Mouse (Mus musculus) intestine, embryonic 16.5 days (tissue): ENCODE data around the gene Itpr1. TPM values are rescaled to one million over a fixed set of nuclear protein-coding genes. Genes with fewer than 3 reads are reported as not detected.
A peak's percentile ranks its signal among the peaks of the same experiment; 100 is the strongest.

Source experiments
- ATAC-seq: fragments of 200-750 bp; cut with Nextera tagmentation; 2 replicates; pipeline ENCODE4 v1.8.0; 2017; ENCODE audit warnings: moderate TSS enrichment, moderate library complexity
- H3K27ac ChIP-seq: fragments of 300-500 bp; sonication (generic); 2 replicates; pipeline ENCODE4 v1.5.1; 2014; ENCODE audit warnings: mild to moderate bottlenecking, low read length
- H3K27me3 ChIP-seq: fragments of 300-500 bp; sonication (generic); replicated peaks from 2 replicates; pipeline ENCODE4 v1.6.1; 2014; ENCODE audit warnings: low read length, control low read depth, mixed read lengths; ENCODE audit not compliant: control insufficient read depth, insufficient read depth
- H3K36me3 ChIP-seq: fragments of 300-500 bp; sonication (generic); 2 replicates; pipeline ENCODE4 v1.6.1; 2014; ENCODE audit warnings: low read length, control low read depth; ENCODE audit not compliant: control insufficient read depth, insufficient read depth
- H3K4me1 ChIP-seq: fragments of 300-500 bp; sonication (generic); 2 replicates; pipeline ENCODE4 v1.6.1; 2014; ENCODE audit warnings: low read length, control low read depth, mixed read lengths; ENCODE audit not compliant: control insufficient read depth, insufficient read depth
- H3K4me2 ChIP-seq: fragments of 300-500 bp; sonication (generic); 2 replicates; pipeline ENCODE4 v1.6.1; 2014; ENCODE audit warnings: low read depth, low read length, control low read depth
- H3K4me3 ChIP-seq: fragments of 300-500 bp; sonication (generic); 2 replicates; pipeline ENCODE4 v1.5.1; 2014; ENCODE audit warnings: mild to moderate bottlenecking, low read length
- H3K9ac ChIP-seq: fragments of 300-500 bp; sonication (generic); 2 replicates; pipeline ENCODE4 v1.6.1; 2014; ENCODE audit warnings: low read depth, low read length
- H3K9me3 ChIP-seq: fragments of 300-500 bp; sonication (generic); 2 replicates; pipeline ENCODE4 v1.6.1; 2016; ENCODE audit warnings: low read length, control low read depth; ENCODE audit not compliant: control insufficient read depth
- WGBS: fragments of 180-500 bp; shearing (Covaris S2); extraction: QIAGEN DNeasy Blood & Tissue Kit; methylation state at CpG from one replicate; pipeline ENCODE4 v1.1.7; 2014; 5-methylcytosine and 5-hydroxymethylcytosine counted together
- polyA plus RNA-seq: library from polyadenylated mRNA; unstranded; fragments of >200 nt; fragmentation: Nextera tagmentation; extraction: Ambion mirVana; gene quantifications from 2 replicates; pipeline ENCODE4 v1.2.1, GENCODE M21; 2015

The Itpr1 gene
- polyA plus RNA-seq, 1 experiment from 2014 or later: 5.9 TPM

DNA sequence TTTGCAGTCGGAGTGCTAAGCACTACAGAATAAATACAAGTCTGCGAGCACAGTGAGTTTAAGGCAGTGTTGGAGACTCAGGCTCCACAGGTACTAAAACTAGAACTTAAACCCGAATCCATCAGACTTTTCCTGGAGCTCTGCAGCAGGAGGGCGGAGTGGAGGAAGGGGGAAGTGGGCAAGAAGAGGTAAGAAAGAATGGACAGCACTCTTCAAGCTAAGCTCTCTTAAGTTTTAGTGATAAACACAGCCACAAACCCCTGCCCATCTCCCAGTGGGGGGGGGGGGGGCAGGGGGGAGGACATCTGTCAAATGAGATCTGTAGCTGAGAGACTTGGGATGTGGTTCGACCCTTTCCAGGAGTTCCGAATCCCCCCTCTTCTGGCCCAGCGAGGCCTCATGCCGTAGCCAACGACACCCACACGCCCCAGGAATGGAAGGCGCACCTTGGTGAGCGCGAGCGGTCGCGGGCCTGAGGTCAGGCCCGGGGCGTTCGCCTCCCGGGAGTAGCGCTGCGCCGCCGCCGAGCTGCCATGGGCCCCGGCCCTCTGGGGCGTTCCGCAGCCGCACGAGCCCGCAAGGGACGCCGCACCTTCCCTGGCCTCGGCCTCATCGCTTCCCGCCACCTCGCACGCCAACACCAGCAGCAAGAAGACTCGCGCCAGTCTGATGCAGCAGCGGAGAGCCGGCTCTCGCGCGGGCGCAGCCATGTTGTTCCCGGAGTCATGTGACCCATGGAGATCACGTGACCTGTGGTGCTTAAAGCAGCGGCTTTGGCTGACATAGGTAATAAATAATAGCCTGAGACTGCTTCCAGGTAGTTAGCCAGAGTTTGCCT, 27.8 kb upstream of the Itpr1 start, which contains the start of gene Sumf1:
Gene Sumf1, minus strand, starts transcription at position 736 of the 838 bp plus-strand sequence.
- peak; percentile 96 for ATAC-seq
- Histone ChIP-seq H3K36me3 (no peaks in the 10 kb centered on the region), H3K27ac (no peak within 1 kb of the TSS)

GRCm38 (mm10) chr6:108185685-108186009, 27.2 kb upstream of the Itpr1 start:
- peaks cover 3% of the 10 kb centered on the region; the same call in 1 of the 2 replicates for H3K4me1 ChIP-seq
- no peaks in the 10 kb centered on the region for H3K9me3 ChIP-seq
- H3K36me3 ChIP-seq: no peaks in the 10 kb centered on the region
- no peak overlapping the region for H3K27ac ChIP-seq
- WGBS: 11% methylated on average over 4 of the region's 4 CpGs
- H3K4me2 ChIP-seq: peak overlapping the region; percentile 90
- peak overlapping the region; percentile 78 for H3K9ac ChIP-seq
- no peak for ATAC-seq
- peak overlapping the region; percentile 80 for H3K4me3 ChIP-seq
- no peaks in the 10 kb centered on the region for H3K27me3 ChIP-seq

More for the DNA sequence above, 27.8 kb upstream of the Itpr1 start, which contains the start of gene Sumf1:
- no peaks in the 10 kb centered on the region for H3K27me3 ChIP-seq
- peaks cover 3% of the 10 kb centered on the region; the same call in 1 of the 2 replicates for H3K4me1 ChIP-seq
- WGBS: 4% methylated on average over 49 of the region's 49 CpGs
- H3K4me3 ChIP-seq: peak within 1 kb of the TSS; percentile 80
- H3K9me3 ChIP-seq: no peaks in the 10 kb centered on the region
- H3K4me2 ChIP-seq: peak within 1 kb of the TSS; percentile 90
- peak within 1 kb of the TSS; percentile 78 for H3K9ac ChIP-seq

DNA sequence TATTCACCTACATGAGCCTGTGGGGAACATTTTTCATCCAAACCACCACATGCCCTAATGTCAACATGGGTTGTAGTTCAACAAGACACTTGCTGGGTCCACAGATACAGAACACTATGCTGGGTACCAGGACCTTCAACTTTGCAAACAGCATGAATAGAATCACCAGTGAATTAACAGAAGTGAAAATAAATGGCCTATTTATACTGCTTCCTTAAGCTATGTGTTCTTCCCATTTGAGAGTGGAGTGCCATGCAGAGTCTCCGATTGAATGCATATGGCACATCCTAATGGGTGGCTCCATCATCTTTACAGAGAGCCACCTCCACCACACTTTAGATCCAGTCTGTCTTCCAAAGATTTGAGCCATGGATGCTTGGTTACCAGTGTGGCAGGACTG, 22.2 kb upstream of the Itpr1 start:
- WGBS: 95% methylated on average over 1 of the region's 1 CpGs
- Histone ChIP-seq H3K9ac (no peak overlapping the region), H3K4me2 (no peak overlapping the region), H3K36me3 (no peaks in the 10 kb centered on the region), H3K4me3 (no peak overlapping the region), H3K27ac (no peak overlapping the region), H3K9me3 (no peaks in the 10 kb centered on the region), H3K27me3 (no peaks in the 10 kb centered on the region), H3K4me1 (no peaks in the 10 kb centered on the region)
- no peak for ATAC-seq

GRCm38 (mm10) chr6:108192632-108193031, 20.3 kb upstream of the Itpr1 start:
- no peak overlapping the region for H3K9ac ChIP-seq
- H3K9me3 ChIP-seq: no peaks in the 10 kb centered on the region
- no peak for ATAC-seq
- no peak overlapping the region for H3K27ac ChIP-seq
- WGBS: 70% methylated on average over 4 of the region's 4 CpGs
- H3K36me3 ChIP-seq: no peaks in the 10 kb centered on the region
- H3K27me3 ChIP-seq: no peaks in the 10 kb centered on the region
- no peaks in the 10 kb centered on the region for H3K4me1 ChIP-seq
- H3K4me2 ChIP-seq: no peak overlapping the region
- no peak overlapping the region for H3K4me3 ChIP-seq

DNA sequence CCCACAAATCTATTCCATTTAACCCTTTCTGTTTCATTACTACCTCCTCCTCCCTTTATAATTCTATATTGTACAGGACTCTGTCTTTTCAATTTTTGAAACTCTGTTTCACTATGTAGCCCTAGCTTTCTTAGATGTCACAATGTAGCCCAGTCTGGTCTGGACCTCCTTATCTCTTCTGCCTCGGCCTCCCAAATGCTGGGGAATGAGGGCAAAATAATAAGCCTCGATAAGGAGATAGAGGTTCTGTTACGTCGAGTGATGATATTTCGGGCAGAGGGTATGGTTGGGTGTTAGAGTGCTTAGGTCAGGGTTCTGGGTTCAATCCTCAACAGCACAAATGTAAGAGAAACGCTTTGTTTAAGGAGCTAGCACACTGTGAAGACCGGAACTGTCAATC, 16.2 kb upstream of the Itpr1 start:
- H3K27ac ChIP-seq: no peak overlapping the region
- H3K9ac ChIP-seq: no peak overlapping the region
- no peaks in the 10 kb centered on the region for H3K27me3 ChIP-seq
- H3K36me3 ChIP-seq: no peaks in the 10 kb centered on the region
- H3K4me2 ChIP-seq: no peak overlapping the region
- no peak for ATAC-seq
- no peaks in the 10 kb centered on the region for H3K9me3 ChIP-seq
- WGBS: 76% methylated on average over 7 of the region's 7 CpGs
- no peak overlapping the region for H3K4me3 ChIP-seq
- no peaks in the 10 kb centered on the region for H3K4me1 ChIP-seq

DNA sequence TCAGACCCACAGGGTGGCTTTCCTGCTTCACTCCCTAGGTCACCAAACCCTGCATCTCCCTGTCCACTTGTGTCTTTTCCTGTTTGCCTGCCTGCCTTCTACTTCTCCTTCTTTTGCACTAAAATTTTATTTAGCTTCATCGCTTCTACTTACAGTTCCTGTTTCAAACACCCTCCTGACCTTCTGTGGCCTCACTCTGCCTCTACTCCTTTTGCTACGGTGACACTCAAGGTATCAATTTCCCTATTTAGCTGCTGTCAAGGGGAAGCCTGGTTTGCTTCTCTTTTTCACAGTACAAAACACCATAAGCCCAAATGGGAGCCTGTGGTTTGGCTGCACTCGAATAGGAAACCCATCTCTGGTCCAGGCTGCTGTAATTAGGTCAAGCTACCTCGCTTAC, 15.8 kb upstream of the Itpr1 start:
- H3K4me3 ChIP-seq: no peak overlapping the region
- no peak for ATAC-seq
- H3K4me2 ChIP-seq: no peak overlapping the region
- WGBS: 51% methylated on average over 4 of the region's 4 CpGs
- no peaks in the 10 kb centered on the region for H3K4me1 ChIP-seq
- H3K36me3 ChIP-seq: no peaks in the 10 kb centered on the region
- H3K27me3 ChIP-seq: no peaks in the 10 kb centered on the region
- no peak overlapping the region for H3K9ac ChIP-seq
- no peaks in the 10 kb centered on the region for H3K9me3 ChIP-seq
- H3K27ac ChIP-seq: no peak overlapping the region

- 89% methylated on average over 7 of the region's 7 CpGs for WGBS
- Histone ChIP-seq H3K27ac (no peak overlapping the region), H3K27me3 (no peaks in the 10 kb centered on the region), H3K4me3 (no peak overlapping the region), H3K4me1 (no peaks in the 10 kb centered on the region), H3K4me2 (no peak overlapping the region), H3K36me3 (no peaks in the 10 kb centered on the region), H3K9me3 (no peaks in the 10 kb centered on the region), H3K9ac (no peak overlapping the region)
- no peak for ATAC-seq
Measured at GRCm38 (mm10) chr6:108198286-108198685, 14.6 kb upstream of the Itpr1 start.

DNA sequence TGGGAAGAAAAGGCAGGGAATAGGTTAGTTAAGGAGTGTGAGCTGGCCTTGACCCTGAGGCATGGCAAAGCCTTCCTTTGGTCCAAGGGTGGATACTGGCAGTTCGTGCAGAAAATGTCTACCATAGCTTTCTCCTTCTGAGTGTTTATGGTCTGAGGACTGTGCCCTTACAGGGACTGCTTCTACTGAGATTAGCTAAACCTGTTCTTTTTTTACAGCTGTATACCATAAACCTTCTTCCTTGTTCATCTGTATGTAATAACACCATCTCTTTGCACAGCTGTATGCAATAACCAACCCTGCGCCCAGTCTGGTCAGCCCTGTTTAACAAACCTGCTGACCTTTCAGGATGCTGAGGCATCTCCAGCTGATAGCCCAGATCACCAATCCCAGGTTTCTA, 8.6 kb upstream of the Itpr1 start:
- Histone ChIP-seq H3K4me2 (no peak overlapping the region), H3K9me3 (no peaks in the 10 kb centered on the region), H3K27me3 (no peaks in the 10 kb centered on the region), H3K9ac (no peak overlapping the region), H3K4me1 (no peaks in the 10 kb centered on the region), H3K4me3 (no peak overlapping the region), H3K27ac (no peak overlapping the region), H3K36me3 (no peaks in the 10 kb centered on the region)
- WGBS: 77% methylated on average over 2 of the region's 2 CpGs
- ATAC-seq: peak; percentile 62

GRCm38 (mm10) chr6:108206145-108206544, 6.8 kb upstream of the Itpr1 start:
- Histone ChIP-seq H3K4me3 (no peak overlapping the region), H3K27ac (no peak overlapping the region), H3K4me1 (no peaks in the 10 kb centered on the region), H3K36me3 (no peaks in the 10 kb centered on the region), H3K27me3 (no peaks in the 10 kb centered on the region), H3K4me2 (no peak overlapping the region), H3K9me3 (no peaks in the 10 kb centered on the region), H3K9ac (no peak overlapping the region)
- no peak for ATAC-seq
- WGBS: 84% methylated on average over 4 of the region's 4 CpGs
